Mouse (Mus musculus) kidney, postnatal 10 days (tissue): Measurements from ENCODE around the gene Fam45a.

Source experiments
- DNase-seq: peaks from one replicate; pipeline ENCODE4 v3.0.0; 2021; ENCODE audit warnings: mixed read lengths

Gene Fam45a

DNA sequence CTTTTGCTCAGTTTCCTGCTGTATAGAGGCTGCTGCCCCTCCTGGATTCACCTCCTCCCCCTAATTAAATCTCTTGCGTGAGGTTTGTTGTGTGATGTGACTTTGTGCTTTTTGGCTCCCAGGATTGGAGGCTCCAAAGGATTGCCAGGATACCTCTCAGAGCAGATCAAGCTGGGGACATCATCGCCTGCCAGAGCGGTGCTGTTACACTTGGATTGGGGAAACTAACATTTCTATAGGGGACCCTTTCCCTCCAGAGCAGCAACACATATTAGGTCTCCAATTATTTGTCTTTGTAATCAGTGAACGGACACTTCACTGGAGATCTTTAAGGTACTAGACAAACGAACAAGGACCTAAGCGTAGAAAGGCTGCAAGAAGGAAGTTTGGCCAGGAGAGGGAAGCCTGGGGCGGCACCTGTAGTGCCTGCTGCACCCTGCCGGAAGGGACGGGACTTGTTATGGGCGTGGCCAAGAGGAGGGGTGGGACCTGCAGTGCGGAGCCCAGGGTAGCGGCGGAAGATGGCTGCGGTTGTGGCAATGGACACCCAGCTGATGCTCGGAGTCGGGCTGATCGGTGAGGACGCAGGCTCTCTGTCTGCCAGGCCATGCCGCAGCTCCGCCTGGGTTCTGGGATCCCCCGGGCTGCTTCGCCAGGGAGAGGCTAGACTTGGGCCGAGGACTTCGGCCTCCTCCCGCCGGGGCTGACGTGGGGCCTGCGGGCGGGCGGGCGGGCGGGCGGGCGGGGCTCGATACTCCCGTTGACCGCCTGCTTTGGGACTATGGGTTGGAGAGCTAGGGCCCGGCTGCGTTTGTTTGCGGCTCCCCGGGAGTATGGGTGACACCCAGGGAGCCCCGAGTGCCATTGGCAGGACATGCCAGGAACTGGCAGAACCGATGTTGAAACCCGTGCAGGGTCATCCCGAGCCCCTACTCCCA, at the start of gene Fam45a:
Fam45a (plus strand) TSS at position 488 of the 938 bp plus-strand sequence.
- peak; percentile 94 for DNase-seq

DNA sequence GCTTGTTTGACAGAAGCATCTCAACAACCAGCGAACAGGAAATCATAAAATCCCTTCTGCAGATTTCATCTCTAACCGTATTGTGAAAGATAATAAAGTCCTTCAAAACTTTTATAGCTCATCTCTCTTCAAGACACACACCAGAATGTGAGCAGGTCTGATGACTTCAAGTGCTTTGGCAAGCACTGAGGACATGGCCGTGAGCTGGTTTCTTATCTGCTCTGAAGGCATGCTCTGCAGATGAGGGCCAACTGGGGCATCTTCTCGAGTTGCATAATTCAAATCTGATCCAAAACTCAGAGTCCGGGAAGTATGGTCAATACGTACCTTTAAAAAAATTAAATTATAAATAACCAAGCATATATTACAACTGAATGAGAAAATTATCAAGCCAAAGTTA, 38.0 kb upstream of the Fam45a start:
- DNase-seq: no peak

DNA sequence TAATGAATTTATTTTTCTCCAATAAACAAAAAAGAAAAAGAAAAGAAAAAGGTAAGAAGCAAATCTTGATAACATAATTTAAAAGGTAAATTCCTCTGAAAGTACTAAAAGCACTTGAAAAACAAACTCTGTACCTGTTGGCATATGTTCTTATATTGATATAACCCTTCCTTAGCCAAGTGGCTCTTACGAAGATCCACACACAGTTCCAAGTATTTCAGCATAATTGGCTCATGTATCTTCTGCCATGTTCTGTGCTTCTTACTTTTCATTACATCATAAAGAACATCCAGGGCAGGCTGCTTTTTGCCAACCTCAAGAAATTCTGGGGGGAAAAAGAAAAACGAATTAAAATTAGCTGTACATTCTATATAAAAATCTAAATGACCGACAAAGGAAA, 29.4 kb upstream of the Fam45a start:
- no peak for DNase-seq

DNA sequence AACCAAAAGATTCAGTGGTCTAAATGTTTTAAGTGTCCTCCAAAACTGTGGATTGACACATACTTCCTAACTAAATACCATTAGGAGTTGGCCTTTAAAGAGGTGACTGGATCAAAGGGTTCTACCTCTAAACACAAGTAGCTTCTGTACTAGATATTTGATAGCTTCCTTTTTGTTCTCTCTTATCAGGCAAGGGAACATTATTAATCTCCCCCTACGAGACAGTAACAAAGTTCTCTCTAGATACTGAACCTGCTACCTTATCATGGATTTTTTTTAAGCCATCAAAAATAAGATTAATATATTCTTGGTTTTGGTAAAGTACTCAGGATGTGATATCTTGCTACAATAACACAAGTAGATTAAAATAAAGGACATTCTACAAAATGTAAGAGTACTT, 26.7 kb upstream of the Fam45a start:
- DNase-seq: no peak

DNA sequence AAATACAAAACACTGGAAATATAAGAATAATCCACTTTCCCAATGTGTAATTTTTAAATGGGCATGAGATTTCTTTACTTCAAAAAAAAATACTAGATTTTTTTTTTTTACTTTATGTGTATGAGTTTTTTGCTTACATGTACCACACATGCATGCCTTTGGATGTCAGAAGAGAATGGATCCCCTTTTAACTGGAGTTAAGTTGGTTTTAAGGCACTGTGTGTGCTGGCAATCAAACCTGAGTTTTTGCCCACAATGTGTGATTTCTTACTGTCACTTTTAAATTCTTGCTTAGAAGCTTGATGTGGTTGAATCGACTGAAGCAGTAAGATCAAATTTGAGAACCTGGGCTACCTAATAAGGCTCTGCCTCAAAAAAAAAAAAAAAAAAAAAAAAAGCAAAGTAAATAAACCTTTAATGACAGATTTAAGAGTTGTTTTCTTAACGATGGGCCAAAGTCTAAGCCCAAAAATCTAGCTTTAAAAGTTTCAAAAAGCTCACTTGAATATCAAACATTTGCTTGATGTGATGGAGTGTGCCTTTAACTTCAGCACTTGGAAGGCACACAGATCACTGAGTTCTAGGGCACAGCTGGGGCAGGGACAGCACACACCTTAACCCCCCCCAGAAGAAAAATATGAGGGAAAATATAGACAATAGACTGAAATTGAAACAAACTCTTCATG, 23.8 kb upstream of the Fam45a start:
- DNase-seq: no peak

DNA sequence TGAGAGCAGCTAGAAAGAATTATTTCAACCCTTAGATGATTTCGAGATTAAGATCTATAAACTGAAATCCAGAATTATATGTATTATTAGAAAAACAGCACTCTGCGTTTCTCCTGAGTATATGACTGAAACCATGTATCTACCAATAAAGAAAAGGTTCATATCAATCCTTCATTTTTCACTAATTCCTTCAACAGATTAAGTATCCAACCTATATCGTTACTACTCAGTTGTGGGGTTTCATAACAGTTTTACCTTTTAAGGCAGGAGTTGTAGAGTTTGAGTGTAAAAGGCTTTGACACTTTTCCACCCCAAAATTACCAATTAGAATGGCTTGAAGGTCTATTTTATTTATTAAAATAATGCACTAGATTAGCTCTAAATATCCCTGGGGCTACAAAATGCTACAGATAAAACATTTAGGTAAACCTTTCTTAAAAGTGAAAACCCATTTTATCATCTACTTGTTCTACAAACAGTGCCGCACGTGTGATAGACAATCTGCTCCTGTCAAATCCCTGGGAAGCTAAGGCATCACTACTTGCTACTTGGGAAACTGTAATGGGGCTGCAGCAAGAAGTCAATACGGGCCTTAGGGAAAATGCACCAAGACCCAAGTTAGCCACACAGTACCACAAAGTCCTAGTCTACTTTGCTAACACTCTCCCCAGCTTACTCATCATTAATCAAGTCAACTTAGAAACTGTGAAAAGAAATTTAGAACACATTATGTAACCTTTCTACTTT, 23.0 kb upstream of the Fam45a start:
- no peak for DNase-seq

DNA sequence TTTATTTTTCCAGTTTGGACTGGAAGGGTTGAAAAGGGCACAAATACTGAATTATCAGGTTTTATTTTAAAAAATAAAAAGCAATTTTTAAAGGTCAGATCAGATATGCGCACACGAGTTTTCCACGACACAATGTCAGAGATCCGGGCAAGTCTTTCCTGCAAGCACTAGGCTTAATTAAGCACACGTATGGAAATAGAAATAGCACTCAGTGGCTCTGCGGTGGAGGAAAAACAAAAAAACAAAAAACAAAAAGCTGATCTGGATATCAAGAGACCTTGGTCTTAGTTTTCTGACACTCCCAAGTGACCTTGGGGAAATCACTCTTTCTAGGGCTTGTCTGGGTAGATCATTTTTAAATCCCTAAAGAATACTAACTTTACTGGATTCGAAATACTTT, 21.9 kb upstream of the Fam45a start:
- DNase-seq: no peak

DNA sequence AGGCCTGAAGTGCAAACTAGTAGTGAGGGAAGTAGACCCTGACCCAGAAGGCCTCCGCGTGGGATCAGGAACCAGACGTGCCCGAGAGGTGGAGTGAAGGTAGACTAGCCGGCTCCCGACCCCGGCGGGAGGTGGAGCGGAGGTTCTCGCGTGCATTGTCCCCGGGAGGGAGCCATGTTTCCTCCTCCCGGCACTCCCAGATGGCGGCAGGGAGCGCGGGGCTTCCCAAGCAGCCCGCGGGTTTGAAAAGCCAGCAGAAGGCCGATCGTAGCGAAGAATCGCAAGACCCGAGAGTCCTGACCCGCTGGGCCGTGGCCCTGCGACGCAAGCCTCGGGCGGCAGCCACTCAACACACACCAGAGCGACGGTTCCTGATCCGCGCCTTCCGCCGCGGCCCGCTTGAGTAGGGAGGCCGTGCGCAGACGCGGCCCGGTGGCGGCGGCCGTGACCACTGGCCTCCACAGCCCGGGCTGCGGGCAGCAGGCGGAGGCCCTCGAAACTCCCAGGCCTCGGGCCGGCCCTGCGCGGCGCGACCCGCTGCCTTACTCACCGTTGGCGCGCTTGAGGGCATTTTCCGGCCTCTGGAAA, 21.4 kb upstream of the Fam45a start:
- DNase-seq: peak; percentile 73

DNA sequence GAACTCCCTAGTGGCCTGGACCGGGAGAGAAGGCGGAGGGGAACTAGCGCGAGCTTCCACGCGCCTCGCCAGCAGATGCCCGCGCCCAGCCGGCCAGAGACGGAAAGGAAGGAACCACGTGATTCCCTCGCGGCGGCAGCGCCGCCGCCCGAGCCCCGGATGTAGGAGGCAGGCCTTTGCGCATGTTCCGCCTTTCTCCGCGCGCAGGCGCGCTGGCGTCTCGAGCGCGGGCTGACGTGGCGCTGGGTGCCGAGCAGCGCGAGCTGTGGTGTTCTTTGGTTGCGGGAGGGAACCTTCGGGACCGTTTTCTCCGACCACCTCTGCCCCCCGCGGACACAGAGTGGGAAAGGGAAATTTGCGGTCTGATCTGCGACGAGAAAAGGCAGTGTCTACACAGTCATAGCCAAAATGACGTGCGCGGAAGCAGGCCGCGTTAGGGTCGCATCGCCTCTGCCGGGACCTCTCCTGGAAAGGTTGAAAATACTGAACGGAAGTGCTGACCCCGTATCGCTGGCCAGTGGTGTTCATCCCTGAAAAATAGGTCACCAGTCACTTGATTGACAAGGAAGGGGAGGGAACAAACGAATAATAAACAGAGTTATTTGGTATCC, 20.7 kb upstream of the Fam45a start, which contains the start of gene Eif3a:
Eif3a (minus strand) TSS at position 108 of the 611 bp plus-strand sequence.
- DNase-seq: peak; percentile 97

DNA sequence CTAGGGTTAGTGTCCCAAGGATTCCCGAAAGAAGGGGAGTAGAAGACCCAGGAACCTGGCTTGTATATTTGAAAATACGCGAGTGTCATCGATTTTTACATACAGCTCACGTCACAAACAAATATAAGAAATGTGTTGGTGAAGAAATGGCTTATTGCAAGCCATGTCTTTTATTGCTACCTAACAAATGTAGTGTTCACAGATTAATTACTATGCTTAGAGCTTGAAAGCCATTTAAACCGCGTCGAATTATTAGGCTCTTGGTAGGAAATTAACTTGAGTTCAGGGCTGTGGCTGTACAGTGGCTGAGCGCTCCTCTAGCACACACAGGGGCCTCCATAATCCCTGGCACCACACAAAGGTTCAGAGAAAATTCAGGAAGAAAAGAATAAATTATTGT, 20.2 kb upstream of the Fam45a start:
- no peak for DNase-seq

DNA sequence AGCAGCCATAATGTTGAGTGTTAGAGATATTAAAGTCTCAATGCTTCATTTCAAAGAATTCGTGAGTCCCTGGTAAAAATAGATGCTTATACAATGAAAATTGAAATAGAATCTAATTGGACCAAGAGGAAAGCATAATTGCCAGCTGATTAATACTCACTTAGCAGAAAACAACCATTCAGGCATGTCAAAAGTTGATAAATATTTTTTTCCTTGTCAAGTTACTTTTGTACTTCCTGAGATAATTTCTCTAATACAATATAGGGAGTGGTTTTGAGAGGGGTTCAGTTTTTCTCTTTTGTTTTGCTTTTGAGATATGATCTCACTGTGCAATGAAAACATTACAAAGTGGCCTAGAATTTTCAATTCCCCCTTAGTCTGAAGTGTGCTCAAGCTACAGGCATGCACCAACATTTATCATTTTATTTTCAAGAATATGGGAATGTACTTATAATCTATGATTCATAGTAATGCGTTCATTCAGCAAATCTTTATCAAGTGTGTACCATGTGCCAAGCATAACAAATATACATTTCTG, 18.1 kb upstream of the Fam45a start:
- no peak for DNase-seq

DNA sequence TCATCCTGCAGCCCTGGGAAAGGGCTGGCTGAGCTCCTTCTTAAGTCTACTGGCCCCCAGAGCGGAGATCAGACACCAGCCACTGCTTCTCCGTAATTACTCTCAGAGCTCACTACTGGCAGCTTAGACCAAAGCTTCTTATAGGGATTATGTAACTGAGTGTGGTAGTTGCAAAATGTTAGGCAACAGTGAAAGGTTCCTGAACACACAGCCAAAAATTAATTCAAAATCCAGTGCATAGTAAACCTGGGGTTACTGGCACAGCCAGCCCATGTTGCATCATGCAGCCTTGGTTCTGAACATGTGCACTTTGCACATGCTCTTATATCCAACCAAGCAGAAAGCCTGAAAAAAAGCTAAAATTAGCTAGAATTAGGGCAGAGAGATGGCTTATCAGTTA, 16.1 kb upstream of the Fam45a start:
- no peak for DNase-seq

DNA sequence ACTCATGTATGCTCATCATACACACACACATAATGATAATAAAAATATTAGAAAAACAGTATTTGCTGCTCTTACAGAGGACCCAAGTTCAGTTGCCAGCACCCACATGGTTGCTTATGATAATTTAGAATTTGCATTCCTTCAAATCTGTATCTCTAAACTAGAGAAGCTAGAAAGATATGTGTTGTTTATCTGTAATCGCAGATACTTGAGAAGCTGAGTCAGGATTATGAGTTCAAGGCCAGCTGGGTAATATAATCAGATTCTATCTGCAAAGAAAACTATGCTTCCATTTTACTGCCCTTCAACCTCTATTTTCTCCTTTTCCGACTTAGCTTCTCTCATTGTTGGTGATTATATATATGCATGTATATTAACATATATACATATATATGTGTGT, 14.0 kb upstream of the Fam45a start:
- no peak for DNase-seq

DNA sequence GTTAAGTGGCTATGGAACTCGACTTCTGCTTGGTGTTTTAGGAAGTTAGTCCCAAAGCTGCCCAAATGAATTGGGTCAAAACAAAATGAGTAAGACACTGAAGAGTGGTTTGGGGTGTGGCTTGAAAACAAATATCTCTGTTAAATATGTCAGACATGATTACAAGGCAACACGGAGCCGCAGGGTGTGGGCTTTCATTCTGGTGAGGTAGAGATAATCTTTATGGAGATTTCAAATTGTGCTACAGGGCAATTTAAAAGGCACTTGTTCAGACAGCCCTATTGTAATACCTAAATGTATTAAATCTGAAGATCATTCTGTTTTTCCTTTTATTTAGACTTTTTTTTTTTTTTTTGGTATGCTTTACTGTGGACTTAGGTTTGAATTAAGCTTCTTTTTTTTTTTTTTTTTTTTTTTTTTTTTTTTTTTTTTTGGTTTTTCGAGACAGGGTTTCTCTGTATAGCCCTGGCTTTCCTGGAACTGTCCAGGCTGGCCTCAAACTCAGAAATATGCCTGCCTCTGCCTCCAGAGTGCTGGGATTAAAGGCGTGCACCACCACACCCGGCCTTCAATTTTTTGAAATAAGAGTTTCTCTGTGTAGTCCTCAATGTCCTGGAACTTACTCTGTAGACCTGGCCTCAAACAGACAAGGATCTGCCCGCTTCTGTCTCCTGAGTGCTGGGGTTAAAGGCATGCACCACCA, 11.4 kb upstream of the Fam45a start:
- DNase-seq: no peak

DNA sequence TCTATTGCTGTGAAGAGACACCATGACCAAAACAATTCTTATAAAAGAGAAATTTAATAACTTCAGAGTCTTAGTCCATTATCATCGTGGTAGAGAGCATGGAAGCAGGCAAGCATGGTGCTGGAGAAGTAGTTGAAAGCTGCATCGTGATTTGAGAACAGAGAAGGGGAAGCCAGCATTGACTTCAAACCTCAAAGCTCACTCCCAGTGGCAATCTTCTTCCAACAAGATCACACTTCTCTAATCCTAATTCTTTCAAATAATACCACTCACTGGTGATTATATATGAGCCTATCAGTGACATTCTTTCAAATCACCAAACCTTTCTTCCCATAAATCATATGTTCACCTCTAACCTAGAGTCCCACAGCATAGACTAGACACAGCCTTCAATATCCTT, 6.5 kb upstream of the Fam45a start:
- DNase-seq: no peak

DNA sequence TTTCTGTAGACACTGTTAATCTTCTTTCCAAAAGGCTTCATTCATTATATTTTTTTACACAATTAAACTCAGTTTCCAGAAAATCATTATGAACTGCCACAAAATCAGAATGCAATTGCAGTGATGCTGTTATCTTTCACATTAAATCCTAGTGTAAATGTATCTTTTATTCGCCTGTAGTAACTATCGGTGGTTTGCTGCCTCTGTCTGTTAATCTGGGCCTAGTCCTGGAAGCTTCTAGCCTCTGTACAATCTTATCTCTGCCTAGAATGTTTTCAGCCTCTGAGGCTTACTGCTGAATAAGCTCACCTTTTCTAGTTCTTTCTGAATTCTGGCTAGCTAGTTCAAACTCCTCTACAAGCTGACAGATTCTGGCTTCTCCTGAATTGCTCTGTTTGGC, 1.5 kb upstream of the Fam45a start:
- DNase-seq: no peak

DNA sequence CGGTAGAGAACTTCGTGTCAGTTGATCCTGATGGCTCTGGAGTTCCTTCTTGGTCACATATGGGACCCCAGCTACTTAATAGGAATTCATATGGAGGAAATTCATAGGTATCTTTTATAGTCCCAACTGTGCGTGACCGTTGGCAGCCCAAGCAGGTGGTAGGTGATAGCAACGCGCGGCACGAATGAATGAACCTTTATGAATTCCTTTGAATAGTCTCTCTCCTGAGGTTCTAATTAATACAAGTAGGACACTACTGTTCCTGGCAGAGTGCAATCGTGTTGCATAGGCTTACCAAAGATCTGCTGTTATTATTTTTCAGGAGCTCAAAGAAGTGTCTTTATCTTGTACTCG, 628 bp downstream of the Fam45a start:
- DNase-seq: no peak

DNA sequence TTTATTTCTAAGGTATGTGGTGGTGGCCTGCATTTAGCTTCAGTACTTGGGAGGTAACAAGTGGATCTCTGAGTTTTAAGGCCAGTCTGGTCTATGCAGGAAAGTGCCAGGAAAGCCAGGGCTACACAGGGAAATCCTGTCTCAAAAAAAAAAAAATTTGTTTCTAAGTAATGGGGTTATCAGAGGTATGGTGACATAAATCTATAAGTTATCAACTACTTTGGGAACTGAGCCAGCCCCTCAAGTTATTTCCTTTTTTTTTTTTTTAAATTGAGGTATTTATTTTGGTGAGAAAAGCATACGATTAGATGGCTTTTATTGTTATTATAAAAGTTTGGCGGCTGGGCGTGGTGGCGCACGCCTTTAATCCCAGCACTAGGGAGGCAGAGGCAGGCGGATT, 1.7 kb downstream of the Fam45a start:
- DNase-seq: no peak

DNA sequence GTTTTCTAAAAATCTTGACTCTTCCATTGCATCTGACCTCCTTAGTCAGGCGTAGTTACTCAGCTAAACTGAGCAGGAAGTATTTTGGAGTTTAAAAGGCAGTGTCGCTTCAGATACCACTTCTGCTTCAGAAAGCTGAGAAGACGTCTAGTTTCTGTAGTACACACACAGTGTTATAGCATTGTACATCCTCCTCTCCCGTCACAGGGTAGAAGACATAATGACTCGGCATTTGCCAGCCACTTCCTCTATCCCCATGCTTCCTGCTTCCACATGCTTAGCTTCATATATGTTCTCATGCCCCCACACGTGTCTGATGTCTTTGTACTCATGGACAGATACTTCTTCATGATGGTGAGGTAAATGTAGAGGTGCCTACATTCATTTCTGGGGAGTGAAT, 7.3 kb downstream of the Fam45a start:
- DNase-seq: no peak

DNA sequence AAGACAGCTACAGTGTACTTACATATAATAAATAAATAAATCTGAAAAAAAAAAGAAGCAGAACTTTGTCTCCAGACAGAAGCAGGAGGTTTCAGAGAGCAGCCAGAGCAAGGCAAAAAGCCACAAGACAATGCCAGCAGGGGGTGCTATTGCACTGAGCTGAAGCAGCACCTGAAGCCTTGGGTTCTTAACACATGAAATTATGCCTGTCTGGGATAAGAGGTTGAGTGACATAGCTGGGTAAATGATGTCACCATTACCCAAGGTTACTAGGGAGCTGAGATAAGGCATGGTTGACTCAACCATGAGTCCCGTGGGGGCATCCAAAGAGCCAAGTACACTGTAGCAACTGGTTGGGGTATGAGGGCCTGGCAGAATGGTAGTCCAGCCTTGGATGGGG, 26.4 kb downstream of the Fam45a start:
- DNase-seq: peak; percentile 83

DNA sequence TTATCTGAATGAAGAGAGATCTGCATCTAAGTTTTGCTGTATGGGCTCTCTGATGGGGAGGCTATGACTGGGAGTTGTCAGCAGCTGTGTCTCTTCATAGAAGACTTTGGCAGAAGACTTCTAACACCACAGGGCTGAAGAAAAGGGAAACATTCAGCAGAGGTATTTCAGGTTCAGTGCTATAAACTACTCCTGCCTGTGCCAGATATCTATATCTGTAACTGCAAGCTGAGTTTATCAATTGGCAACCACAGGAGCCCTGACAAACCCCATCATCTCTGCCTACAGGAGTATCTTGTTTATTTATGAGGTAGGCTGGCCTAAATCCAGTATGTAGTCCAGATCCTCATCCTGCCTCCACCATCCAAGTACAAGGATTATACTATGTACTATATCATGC, 31.9 kb downstream of the Fam45a start:
- no peak for DNase-seq

DNA sequence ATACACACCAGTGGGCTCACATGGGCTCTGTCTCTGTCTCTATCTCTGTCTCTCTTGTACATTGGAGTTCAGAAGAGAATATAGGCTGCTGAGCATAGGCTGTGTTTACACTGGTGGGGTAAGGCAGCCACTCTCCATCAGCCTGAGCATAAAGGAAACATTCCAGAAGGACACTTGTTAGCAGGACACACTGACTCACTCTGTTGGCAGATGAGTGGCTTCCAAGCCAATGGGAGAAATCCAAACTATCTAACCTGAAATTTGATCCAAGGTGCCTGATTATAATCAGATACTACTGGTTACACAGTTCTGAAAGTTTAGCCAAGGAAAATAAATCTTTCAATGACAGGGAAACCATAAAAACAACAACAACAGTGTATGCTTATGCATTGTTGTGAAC, 34.3 kb downstream of the Fam45a start:
- no peak for DNase-seq
